Mouse (Mus musculus): ENCODE measurements around the gene Ramp1. TPM values are rescaled to one million over a fixed set of nuclear protein-coding genes. Genes with fewer than 3 reads are reported as not detected.

Ramp1 gene
- total and polyA plus RNA-seq, 3 experiments = 4.5 to 20.2 (median 5.8) TPM

DNA sequence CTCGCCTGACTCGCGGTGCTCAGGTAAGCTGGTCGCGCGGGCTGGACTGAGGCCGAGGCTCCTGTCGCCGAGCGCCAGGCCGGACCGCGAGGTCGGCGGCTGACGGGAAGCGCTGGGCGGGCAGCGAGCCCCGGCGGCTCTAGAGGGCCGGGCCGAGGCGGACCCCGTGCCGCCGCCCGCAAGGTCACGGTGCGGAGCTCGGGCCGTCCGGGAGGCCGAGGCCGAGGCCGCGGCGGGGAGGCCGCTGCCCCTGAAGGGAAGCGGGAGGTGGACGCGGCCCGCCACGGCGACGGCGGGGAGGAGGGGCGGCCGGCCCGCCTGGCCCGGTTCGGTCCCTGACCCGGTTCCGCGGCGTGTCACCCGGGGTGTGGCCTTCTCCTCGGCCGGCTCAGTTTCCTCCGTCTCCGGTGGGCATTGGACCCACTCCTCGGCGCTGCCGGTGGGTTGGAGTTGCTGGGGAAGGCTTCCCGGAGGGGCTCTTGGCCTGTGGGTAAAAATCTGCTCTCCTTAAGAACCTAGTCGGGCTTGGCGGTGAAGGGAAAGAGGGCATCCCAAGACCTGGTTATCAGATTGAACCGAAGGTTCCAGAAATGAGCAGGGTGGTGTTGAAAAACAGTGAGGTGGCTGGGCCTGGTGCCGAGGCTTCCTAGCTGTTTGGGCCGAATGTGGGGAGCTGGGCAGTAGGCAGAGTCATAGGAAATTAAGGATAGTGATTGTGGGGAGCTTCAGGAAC, 71.0 kb downstream of the Ramp1 start:
- H3K27me3 ChIP-seq (ENCODE audit: control insufficient read depth, insufficient read depth, low read length) = no peaks in the 10 kb centered on the region
- peaks cover 7% of the 10 kb centered on the region for H3K4me1 ChIP-seq (ENCODE audit: control insufficient read depth, insufficient read depth, low read length)
- H3K36me3 ChIP-seq (ENCODE audit: control insufficient read depth, insufficient read depth, low read length) = peaks cover 4% of the 10 kb centered on the region; the same call in 1 of the 2 replicates
- intact Hi-C loops (cut with DNase I) = loop anchor here (1.0 kb wide), 1 partner anchor 48 kb away; the partner anchor contains the start of gene Scly
- peaks cover 6% of the 10 kb centered on the region for H3K79me2 ChIP-seq (replicated peaks; ENCODE audit: control insufficient read depth, insufficient read depth, low read length)
- H3K27ac ChIP-seq = peak overlapping the region; percentile 86
- peak overlapping the region; percentile 93 for H3K9ac ChIP-seq (ENCODE audit: low read depth, low read length)
- TF ChIP-seq EP300 (IDR thresholded peaks at IDR 0.05; ENCODE audit: insufficient read depth, low read depth, low read length) = no peak
- TF ChIP-seq POLR2A (IDR thresholded peaks at IDR 0.05; ENCODE audit: insufficient read depth, low read depth, low read length) = no peak
- TF ChIP-seq CTCF (IDR thresholded peaks at IDR 0.05) = no peak
- under 1% methylated on average over 67 of the region's 70 CpGs for WGBS
- DNase-seq = peak in 1 of 2 experiments; percentile 64
- H3K4me3 ChIP-seq = peak overlapping the region; percentile 91

DNA sequence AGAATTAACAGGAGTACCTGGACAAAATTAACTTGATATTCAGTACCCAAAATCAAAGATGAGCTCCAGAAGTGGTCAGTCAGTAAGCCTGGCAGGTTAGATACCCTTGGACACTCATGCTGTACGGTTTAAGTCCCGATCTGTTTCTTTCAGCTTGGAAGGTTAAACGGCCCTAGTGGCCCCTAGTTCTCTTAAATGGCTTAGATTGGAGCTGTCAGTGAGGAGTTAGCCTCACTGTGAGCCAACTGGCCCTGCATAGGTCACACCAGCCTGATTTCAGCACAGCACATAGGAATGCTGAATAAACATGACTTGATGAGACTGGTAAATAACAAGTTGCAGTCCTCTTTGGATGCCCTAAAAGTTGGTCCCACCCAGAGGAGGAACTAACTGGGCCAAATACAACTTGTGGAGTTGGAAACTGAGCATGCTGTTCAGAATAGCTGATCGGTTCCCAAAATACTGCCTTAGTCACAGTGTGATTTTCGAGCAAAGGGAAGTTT, 71.6 kb downstream of the Ramp1 start:
- Histone ChIP-seq H3K4me3 (peak overlapping the region; percentile 91), H3K36me3 (ENCODE audit: control insufficient read depth, insufficient read depth, low read length) (peaks cover 4% of the 10 kb centered on the region), H3K27ac (peak overlapping the region; percentile 86), H3K79me2 (replicated peaks; ENCODE audit: control insufficient read depth, insufficient read depth, low read length) (peaks cover 6% of the 10 kb centered on the region), H3K27me3 (ENCODE audit: control insufficient read depth, insufficient read depth, low read length) (no peaks in the 10 kb centered on the region), H3K4me1 (ENCODE audit: control insufficient read depth, insufficient read depth, low read length) (peaks cover 7% of the 10 kb centered on the region), H3K9ac (ENCODE audit: low read depth, low read length) (peak overlapping the region; percentile 93)
- intact Hi-C loops (cut with DNase I) = no loop called here
- 13% methylated on average over 5 of the region's 5 CpGs for WGBS
- DNase-seq = peak; percentile 25 to 28
- TF ChIP-seq POLR2A (IDR thresholded peaks at IDR 0.05; ENCODE audit: insufficient read depth, low read depth, low read length) = no peak
- no peak for TF ChIP-seq EP300 (IDR thresholded peaks at IDR 0.05; ENCODE audit: insufficient read depth, low read depth, low read length)
- TF ChIP-seq CTCF (IDR thresholded peaks at IDR 0.05) = no peak

DNA sequence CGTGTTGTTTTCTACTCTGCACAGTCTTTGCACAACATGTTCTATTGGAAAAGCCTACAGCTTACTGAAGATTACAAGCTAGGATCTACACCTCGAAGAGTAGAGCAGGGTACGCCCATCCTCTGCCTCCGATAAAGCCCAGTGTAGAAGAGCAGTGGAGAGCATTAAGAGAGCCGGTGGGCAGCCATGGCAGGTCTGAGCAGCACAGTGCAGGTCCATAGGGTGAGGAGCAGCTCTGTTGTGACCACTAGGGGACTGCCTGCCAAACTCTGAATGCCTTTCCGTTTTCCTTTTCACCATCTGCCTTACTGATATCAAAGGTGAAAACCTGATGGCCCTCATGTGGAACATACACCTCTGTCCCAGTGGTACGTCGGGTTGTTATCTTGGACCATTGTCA, 72.3 kb downstream of the Ramp1 start:
- intact Hi-C loops (cut with DNase I) = no loop called here
- 28% methylated on average over 8 of the region's 8 CpGs for WGBS
- H3K36me3 ChIP-seq (ENCODE audit: control insufficient read depth, insufficient read depth, low read length) = peaks cover 4% of the 10 kb centered on the region
- peaks cover 6% of the 10 kb centered on the region for H3K79me2 ChIP-seq (replicated peaks; ENCODE audit: control insufficient read depth, insufficient read depth, low read length)
- TF ChIP-seq EP300 (IDR thresholded peaks at IDR 0.05; ENCODE audit: insufficient read depth, low read depth, low read length) (no peak), CTCF (IDR thresholded peaks at IDR 0.05) (peak; percentile 53), POLR2A (IDR thresholded peaks at IDR 0.05; ENCODE audit: insufficient read depth, low read depth, low read length) (no peak)
- peaks cover 7% of the 10 kb centered on the region for H3K4me1 ChIP-seq (ENCODE audit: control insufficient read depth, insufficient read depth, low read length)
- no peaks in the 10 kb centered on the region for H3K27me3 ChIP-seq (ENCODE audit: control insufficient read depth, insufficient read depth, low read length)
- H3K9ac ChIP-seq (ENCODE audit: low read depth, low read length) = 0 out of 2 replicates have a peak overlapping the region, but pooled peaks have one; percentile 25
- H3K4me3 ChIP-seq = no peak overlapping the region
- DNase-seq = no peak
- H3K27ac ChIP-seq = no peak overlapping the region

GRCm38 (mm10) chr1:91257918-91258317, 78.3 kb downstream of the Ramp1 start:
- no peaks in the 10 kb centered on the region for H3K27me3 ChIP-seq (ENCODE audit: control insufficient read depth, insufficient read depth, low read length)
- H3K4me3 ChIP-seq = no peak overlapping the region
- no peak for DNase-seq
- peaks cover 3% of the 10 kb centered on the region for H3K4me1 ChIP-seq (ENCODE audit: control insufficient read depth, insufficient read depth, low read length)
- H3K27ac ChIP-seq = no peak overlapping the region
- TF ChIP-seq CTCF (IDR thresholded peaks at IDR 0.05) = no peak
- no peak for TF ChIP-seq POLR2A (IDR thresholded peaks at IDR 0.05; ENCODE audit: insufficient read depth, low read depth, low read length)
- TF ChIP-seq EP300 (IDR thresholded peaks at IDR 0.05; ENCODE audit: insufficient read depth, low read depth, low read length) = no peak
- intact Hi-C loops (cut with DNase I) = no loop called here
- peaks cover 15% of the 10 kb centered on the region for H3K36me3 ChIP-seq (ENCODE audit: control insufficient read depth, insufficient read depth, low read length)
- no peak overlapping the region for H3K9ac ChIP-seq (ENCODE audit: low read depth, low read length)
- H3K79me2 ChIP-seq (replicated peaks; ENCODE audit: control insufficient read depth, insufficient read depth, low read length) = peaks cover 6% of the 10 kb centered on the region; the same call in 1 of the 2 replicates

DNA sequence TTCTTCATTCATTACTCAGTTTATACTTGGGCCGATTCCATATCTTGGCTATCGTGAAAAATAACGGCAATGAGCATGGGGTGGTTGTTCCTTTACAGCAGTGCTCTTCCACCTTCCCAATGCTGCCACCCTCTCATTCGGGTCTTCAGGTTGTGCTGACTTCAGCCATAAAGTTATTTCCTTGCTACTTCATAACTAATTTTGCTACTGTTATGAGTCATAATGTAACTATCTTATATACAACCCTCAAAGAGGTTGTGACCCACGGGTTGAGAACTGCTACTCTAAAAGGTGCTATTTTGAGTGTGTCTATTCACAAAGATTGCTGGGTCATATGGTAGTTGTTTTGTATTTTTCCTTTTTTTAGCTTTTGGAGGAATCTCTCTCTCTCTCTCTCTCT, 80.2 kb downstream of the Ramp1 start:
- H3K4me3 ChIP-seq = no peak overlapping the region
- H3K79me2 ChIP-seq (replicated peaks; ENCODE audit: control insufficient read depth, insufficient read depth, low read length) = peaks cover 4% of the 10 kb centered on the region; the same call in 1 of the 2 replicates
- peaks cover 12% of the 10 kb centered on the region for H3K36me3 ChIP-seq (ENCODE audit: control insufficient read depth, insufficient read depth, low read length)
- peaks cover 3% of the 10 kb centered on the region for H3K4me1 ChIP-seq (ENCODE audit: control insufficient read depth, insufficient read depth, low read length)
- no peak overlapping the region for H3K9ac ChIP-seq (ENCODE audit: low read depth, low read length)
- H3K27ac ChIP-seq = no peak overlapping the region
- 57% methylated on average over 5 of the region's 5 CpGs for WGBS
- no peaks in the 10 kb centered on the region for H3K27me3 ChIP-seq (ENCODE audit: control insufficient read depth, insufficient read depth, low read length)
- no peak for TF ChIP-seq EP300 (IDR thresholded peaks at IDR 0.05; ENCODE audit: insufficient read depth, low read depth, low read length)
- no peak for DNase-seq
- intact Hi-C loops (cut with DNase I) = no loop called here

GRCm38 (mm10) chr1:91262508-91262907, 82.9 kb downstream of the Ramp1 start:
- TF ChIP-seq POLR2A (IDR thresholded peaks at IDR 0.05; ENCODE audit: insufficient read depth, low read depth, low read length) (no peak), EP300 (IDR thresholded peaks at IDR 0.05; ENCODE audit: insufficient read depth, low read depth, low read length) (no peak), CTCF (IDR thresholded peaks at IDR 0.05) (no peak)
- Histone ChIP-seq H3K27ac (no peak overlapping the region), H3K36me3 (ENCODE audit: control insufficient read depth, insufficient read depth, low read length) (peaks cover 9% of the 10 kb centered on the region), H3K9ac (ENCODE audit: low read depth, low read length) (no peak overlapping the region), H3K79me2 (replicated peaks; ENCODE audit: control insufficient read depth, insufficient read depth, low read length) (peaks cover 3% of the 10 kb centered on the region; the same call in 1 of the 2 replicates), H3K4me3 (no peak overlapping the region), H3K27me3 (ENCODE audit: control insufficient read depth, insufficient read depth, low read length) (no peaks in the 10 kb centered on the region), H3K4me1 (ENCODE audit: control insufficient read depth, insufficient read depth, low read length) (peaks cover 3% of the 10 kb centered on the region)
- intact Hi-C loops (cut with DNase I) = no loop called here
- DNase-seq = no peak
- 90% methylated on average over 7 of the region's 7 CpGs for WGBS

All from heart, adult 2 months (tissue).